Mouse (Mus musculus): Measurements from ENCODE around the gene Tpd52l2. TPM values are rescaled to one million over a fixed set of nuclear protein-coding genes. Genes with fewer than 3 reads are reported as not detected.
A peak's percentile ranks its signal among the peaks of the same experiment; 100 is the strongest.
"Not testable (repeated sequence)": the region's sequence is repeated elsewhere in the genome, so short reads cannot be mapped to it uniquely, and the experiment has no call there.

Tpd52l2 gene
- polyA plus RNA-seq, 1 experiment = 38.2 TPM

GRCm38 (mm10) chr2:181485741-181486140 lies 11.2 kb upstream of the Tpd52l2 start:
- Histone ChIP-seq H3K27me3 (replicated peaks) (peaks cover 19% of the 10 kb centered on the region), H3K4me1 (peaks cover 54% of the 10 kb centered on the region), H3K36me3 (replicated peaks; ENCODE audit: low read length) (no peaks in the 10 kb centered on the region), H3K4me3 (replicated peaks) (no peak overlapping the region), H3K9me3 (no peaks in the 10 kb centered on the region)
- TF ChIP-seq FLI1 (IDR thresholded peaks at IDR 0.05; ENCODE audit: low read length) (no peak), GATA1 (IDR thresholded peaks at IDR 0.05; ENCODE audit: borderline replicate concordance, low read length) (no peak)

GRCm38 (mm10) chr2:181487338-181488277 lies 9.3 kb upstream of the Tpd52l2 start:
- peaks cover 21% of the 10 kb centered on the region for H3K27me3 ChIP-seq (replicated peaks)
- H3K4me3 ChIP-seq (replicated peaks) = peak overlapping the region; percentile 21
- H3K9me3 ChIP-seq = no peaks in the 10 kb centered on the region
- peaks cover 72% of the 10 kb centered on the region for H3K4me1 ChIP-seq
- H3K36me3 ChIP-seq (replicated peaks; ENCODE audit: low read length) = no peaks in the 10 kb centered on the region
- TF ChIP-seq FLI1 (IDR thresholded peaks at IDR 0.05; ENCODE audit: low read length) (no peak), GATA1 (IDR thresholded peaks at IDR 0.05; ENCODE audit: borderline replicate concordance, low read length) (no peak)

DNA sequence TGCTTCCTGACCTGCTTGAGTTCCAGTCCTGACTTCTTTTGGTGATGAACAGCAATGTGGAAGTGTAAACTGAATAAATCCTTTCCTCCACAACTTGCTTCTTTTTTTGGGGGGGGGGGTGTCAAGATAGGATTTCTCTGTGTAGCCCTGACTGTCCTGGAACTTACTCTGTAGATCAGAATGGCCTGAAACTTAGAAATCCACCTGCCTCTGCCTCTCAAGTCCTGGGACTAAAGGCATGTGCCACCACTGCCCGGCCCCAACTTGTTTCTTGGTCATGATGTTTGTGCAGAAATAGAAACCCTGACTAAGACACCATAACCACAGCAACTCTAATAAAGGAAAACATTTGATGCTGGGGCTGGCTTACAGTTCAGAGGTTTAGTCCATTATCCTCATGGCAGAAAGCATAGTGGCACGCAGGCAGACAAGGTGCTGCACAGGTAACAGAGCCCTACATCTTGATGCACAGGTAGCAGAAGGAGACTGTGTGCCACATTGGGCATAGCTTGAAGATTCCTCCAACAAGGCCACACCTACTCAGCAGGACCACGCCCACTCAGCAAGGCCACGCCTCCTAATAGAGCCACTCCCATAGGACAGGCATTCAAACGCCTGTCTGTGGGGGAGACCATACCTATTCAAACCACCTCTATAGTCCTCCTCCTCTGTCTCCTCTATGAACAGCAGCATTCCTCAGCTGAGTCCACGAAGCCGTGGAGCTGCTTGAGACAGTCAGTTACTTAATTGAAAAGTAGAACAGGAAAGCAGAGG lies 5.3 kb upstream of the Tpd52l2 start:
- H3K36me3 ChIP-seq (replicated peaks; ENCODE audit: low read length) = no peaks in the 10 kb centered on the region
- H3K4me1 ChIP-seq = peaks cover 64% of the 10 kb centered on the region
- H3K4me3 ChIP-seq (replicated peaks) = peak overlapping the region; percentile 81
- H3K9me3 ChIP-seq = no peaks in the 10 kb centered on the region
- peaks cover 27% of the 10 kb centered on the region for H3K27me3 ChIP-seq (replicated peaks)
- no peak for TF ChIP-seq FLI1 (IDR thresholded peaks at IDR 0.05; ENCODE audit: low read length)

DNA sequence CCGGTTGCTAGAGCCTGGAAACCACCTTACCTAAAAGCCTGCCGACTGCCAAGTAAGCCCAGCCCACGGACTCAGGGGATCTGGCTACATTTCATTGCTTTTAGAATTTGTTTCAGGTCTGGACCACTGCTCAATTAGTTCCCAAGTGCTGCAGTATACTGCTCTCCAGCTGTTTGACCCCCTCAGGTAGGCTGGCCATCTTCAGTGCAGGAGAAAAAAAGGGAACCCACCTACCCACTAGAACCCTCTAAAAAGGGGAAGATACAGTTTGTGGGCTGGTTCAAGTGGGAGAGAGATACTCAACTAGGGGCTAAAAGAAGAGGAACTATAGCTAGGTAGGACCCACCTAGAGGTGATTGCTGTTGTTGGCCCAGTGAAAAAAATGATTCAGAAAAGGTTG lies 4.7 kb upstream of the Tpd52l2 start:
- Histone ChIP-seq H3K4me1 (peaks cover 59% of the 10 kb centered on the region), H3K4me3 (replicated peaks) (no peak overlapping the region), H3K27me3 (replicated peaks) (peaks cover 24% of the 10 kb centered on the region), H3K36me3 (replicated peaks; ENCODE audit: low read length) (no peaks in the 10 kb centered on the region), H3K9me3 (no peaks in the 10 kb centered on the region)
- no peak for TF ChIP-seq GATA1 (IDR thresholded peaks at IDR 0.05; ENCODE audit: borderline replicate concordance, low read length)
- TF ChIP-seq FLI1 (IDR thresholded peaks at IDR 0.05; ENCODE audit: low read length) = no peak

- Histone ChIP-seq H3K27me3 (replicated peaks) (peaks cover 21% of the 10 kb centered on the region), H3K4me3 (replicated peaks) (no peak within 1 kb of the TSS), H3K36me3 (replicated peaks; ENCODE audit: low read length) (no peaks in the 10 kb centered on the region), H3K4me1 (peaks cover 59% of the 10 kb centered on the region), H3K9me3 (no peaks in the 10 kb centered on the region)
- TF ChIP-seq GATA1 (IDR thresholded peaks at IDR 0.05; ENCODE audit: borderline replicate concordance, low read length) = no peak
- TF ChIP-seq FLI1 (IDR thresholded peaks at IDR 0.05; ENCODE audit: low read length) = no peak
Observed at GRCm38 (mm10) chr2:181493156-181493927, 3.6 kb upstream of the Tpd52l2 start, which contains the start of gene Abhd16b. Abhd16b (plus strand) TSS chr2:181493206.

DNA sequence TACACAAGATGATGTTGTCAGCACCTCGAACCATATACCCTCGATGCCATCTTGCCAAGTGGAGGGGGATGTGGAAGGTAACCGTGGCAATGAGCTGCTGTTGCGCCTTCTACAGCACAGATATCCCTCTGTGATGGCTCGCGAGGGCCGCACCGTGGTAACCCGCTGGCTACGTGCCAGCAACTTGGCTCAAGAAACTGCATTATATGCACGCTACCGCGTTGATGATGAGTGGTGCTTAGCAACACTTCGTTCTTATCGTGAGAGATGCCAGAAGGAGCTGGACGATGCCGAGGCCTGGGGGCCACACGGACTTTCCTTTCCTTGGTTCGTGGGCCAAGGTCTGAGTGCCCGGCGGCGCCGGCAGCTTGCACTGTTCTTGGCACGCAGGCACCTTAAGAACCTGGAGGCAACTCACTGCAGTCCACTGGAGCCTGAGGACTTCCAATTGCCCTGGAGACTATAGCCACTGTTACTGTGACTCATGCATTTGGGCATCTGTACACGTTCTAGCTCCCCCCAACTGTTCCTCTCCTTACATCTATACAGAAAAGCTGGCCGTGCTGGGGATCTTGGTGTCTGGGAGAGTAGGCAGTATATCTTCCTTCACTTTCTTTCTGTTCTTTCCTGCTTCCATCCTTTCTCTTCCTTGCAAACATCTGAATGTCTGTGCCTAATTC lies 2.5 kb upstream of the Tpd52l2 start:
- no peaks in the 10 kb centered on the region for H3K9me3 ChIP-seq
- H3K27me3 ChIP-seq (replicated peaks) = peaks cover 19% of the 10 kb centered on the region
- H3K4me3 ChIP-seq (replicated peaks) = no peak overlapping the region
- H3K36me3 ChIP-seq (replicated peaks; ENCODE audit: low read length) = peaks cover 4% of the 10 kb centered on the region
- TF ChIP-seq FLI1 (IDR thresholded peaks at IDR 0.05; ENCODE audit: low read length) (no peak), GATA1 (IDR thresholded peaks at IDR 0.05; ENCODE audit: borderline replicate concordance, low read length) (no peak)
- H3K4me1 ChIP-seq = peaks cover 68% of the 10 kb centered on the region

DNA sequence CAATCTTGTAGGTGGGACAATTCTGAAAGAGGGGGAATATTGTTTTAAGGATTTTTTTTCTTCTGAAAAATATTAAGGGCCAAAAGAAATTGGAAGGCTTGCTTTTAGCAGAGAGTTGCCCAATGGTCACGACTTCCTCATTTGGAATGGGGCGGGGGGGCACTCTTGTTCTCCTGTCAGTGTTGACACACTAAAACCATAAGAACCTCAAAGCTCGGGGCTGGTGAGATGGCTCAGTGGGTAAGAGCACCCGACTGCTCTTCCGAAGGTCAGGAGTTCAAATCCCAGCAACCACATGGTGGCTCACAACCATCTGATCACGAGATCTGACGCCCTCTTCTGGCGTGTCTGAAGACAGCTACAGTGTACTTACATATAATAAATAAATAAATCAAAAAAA lies 1.1 kb upstream of the Tpd52l2 start:
- H3K27me3 ChIP-seq (replicated peaks) = peaks cover 17% of the 10 kb centered on the region
- not testable (repeated sequence) for H3K9me3 ChIP-seq
- peaks cover 18% of the 10 kb centered on the region for H3K36me3 ChIP-seq (replicated peaks; ENCODE audit: low read length)
- H3K4me3 ChIP-seq (replicated peaks) = peak overlapping the region; percentile 93
- H3K4me1 ChIP-seq = peaks cover 69% of the 10 kb centered on the region

DNA sequence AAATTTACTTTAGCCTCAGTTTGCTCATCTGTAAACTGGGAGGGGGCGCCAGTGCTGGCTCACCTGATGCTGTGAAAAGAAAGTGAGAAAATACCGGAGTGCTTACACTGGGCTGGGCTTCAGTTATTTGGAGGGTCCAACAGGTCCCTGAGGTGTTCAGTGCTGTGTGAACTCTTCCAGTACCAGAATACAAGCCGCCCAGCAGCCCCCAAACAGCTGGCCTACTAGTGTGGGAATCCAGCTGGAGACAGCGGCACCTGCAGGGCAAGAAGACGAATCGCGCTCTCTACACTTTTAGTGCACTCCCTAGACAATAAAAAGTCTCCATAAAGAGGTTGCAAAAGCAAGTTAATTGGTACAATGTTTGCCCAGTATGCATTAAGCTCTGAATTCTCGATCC lies 661 bp upstream of the Tpd52l2 start:
- Histone ChIP-seq H3K9me3 (no peaks in the 10 kb centered on the region), H3K4me3 (replicated peaks) (peak overlapping the region; percentile 93), H3K4me1 (peaks cover 64% of the 10 kb centered on the region), H3K36me3 (replicated peaks; ENCODE audit: low read length) (peaks cover 23% of the 10 kb centered on the region), H3K27me3 (replicated peaks) (peaks cover 17% of the 10 kb centered on the region)
- TF ChIP-seq GATA1 (IDR thresholded peaks at IDR 0.05; ENCODE audit: borderline replicate concordance, low read length) (no peak), FLI1 (IDR thresholded peaks at IDR 0.05; ENCODE audit: low read length) (no peak)

GRCm38 (mm10) chr2:181497548-181497875 lies 570 bp downstream of the Tpd52l2 start:
- Histone ChIP-seq H3K27me3 (replicated peaks) (peaks cover 15% of the 10 kb centered on the region), H3K36me3 (replicated peaks; ENCODE audit: low read length) (peaks cover 35% of the 10 kb centered on the region), H3K4me3 (replicated peaks) (peak overlapping the region; percentile 93), H3K9me3 (no peaks in the 10 kb centered on the region), H3K4me1 (peaks cover 52% of the 10 kb centered on the region)
- no peak for TF ChIP-seq FLI1 (IDR thresholded peaks at IDR 0.05; ENCODE audit: low read length)
- TF ChIP-seq GATA1 (IDR thresholded peaks at IDR 0.05; ENCODE audit: borderline replicate concordance, low read length) = no peak
